8 mouse cellular contexts compared by ENCODE assay signal in the genomic region with DNA sequence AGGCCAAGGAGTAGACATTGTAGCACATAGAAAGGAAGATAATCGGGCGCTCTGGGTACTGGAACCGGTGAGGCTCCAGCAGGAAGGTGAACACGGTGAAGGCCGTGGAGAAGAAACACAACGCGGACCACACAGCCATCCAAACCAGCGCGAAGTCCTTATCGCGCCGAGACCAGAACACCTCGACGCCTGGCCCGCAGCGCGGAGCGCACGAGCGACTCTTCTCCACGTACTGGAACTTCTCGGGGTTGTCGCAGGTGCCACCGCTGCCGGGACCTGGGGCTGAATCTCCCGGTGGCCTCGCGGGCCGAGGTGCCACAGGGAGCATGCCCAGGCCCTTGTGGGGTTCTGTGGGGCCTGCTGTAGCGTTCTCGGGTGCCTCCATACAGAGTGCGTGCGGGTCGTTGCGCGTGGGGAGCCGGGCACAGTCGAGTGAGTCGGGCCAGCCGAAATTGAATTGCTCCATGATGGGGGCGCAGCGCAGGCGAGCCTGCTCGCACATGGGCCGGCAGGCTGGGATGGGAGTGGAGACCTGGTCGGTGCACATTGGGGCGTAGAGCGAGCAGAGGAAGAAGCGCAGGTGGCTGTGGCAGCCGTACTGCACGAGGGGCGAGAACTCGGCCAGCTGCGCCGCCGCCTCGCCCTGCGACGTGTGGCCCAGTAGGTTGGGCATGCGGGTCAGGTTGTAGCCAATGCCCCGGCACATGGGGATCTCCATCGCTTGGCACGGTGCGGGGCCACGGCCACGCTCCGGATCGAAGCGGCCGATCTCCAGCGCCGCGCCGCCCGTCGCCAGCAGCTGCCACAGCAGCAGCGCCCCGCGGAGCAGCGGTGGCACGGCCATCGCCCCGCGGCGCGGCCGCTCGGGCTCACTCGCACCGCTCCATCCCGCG. TPM values are rescaled to one million over a fixed set of nuclear protein-coding genes. Genes with fewer than 3 reads are reported as not detected.
A peak's percentile ranks its signal among the peaks of the same experiment; 100 is the strongest.
DNase-seq lines count a peak whose midpoint lies in the region; ATAC-seq and TF ChIP-seq lines count a peak whose summit lies in the region.

No protein-coding gene starts in this region.

- no peak for TF ChIP-seq CTCF in lung, postnatal 0 days (IDR thresholded peaks at IDR 0.05)

- ATAC-seq in hindbrain, embryonic 11.5 days (ENCODE audit: low FRiP score): peak; percentile 38
- ATAC-seq in lung, postnatal 0 days: peak; percentile 58

- 2% methylated on average over 91 of the region's 92 CpGs for WGBS in hindbrain, embryonic 11.5 days
- 2% methylated on average over 86 of the region's 92 CpGs for WGBS in lung, postnatal 0 days

- peak overlapping the region; percentile 97 for H3K4me2 ChIP-seq in hindbrain, embryonic 11.5 days (replicated peaks; ENCODE audit: low read depth, low read length)
- peak overlapping the region; percentile 89 for H3K4me2 ChIP-seq in lung, postnatal 0 days (replicated peaks; ENCODE audit: low read depth, low read length)

- 0 out of 2 replicates have a peak, but pooled peaks cover 7% of the 10 kb centered on the region for H3K27me3 ChIP-seq in hindbrain, embryonic 11.5 days (ENCODE audit: control insufficient read depth, insufficient read depth, low read length)
- peaks cover 12% of the 10 kb centered on the region; the same call in 1 of the 2 replicates for H3K27me3 ChIP-seq in lung, postnatal 0 days (replicated peaks; ENCODE audit: insufficient read depth, low read length)

- peak overlapping the region; percentile 62 for H3K4me3 ChIP-seq in hindbrain, embryonic 11.5 days (ENCODE audit: low read depth, low read length)
- peak overlapping the region; percentile 46 for H3K4me3 ChIP-seq in lung, postnatal 0 days (ENCODE audit: low read depth, low read length)

- DNase-seq in gastrocnemius, postnatal 14 days: peak; percentile 28
- no peak for DNase-seq in gastrocnemius, postnatal 36 days
- peak; percentile 20 for DNase-seq in CD4-positive helper T cell, adult 2 months (ENCODE audit: low read depth, low spot score)
- peak; percentile 14 for DNase-seq in c-Kit-positive CD71-negative TER-119-negative erythroid progenitor cells, embryonic 14.5 days (ENCODE audit: low read depth)
- DNase-seq in hindbrain, embryonic 11.5 days (ENCODE audit: low spot score): peak; percentile 39
- no peak for DNase-seq in lung, postnatal 0 days (ENCODE audit: low spot score)
- DNase-seq in testis, postnatal 10 days (ENCODE audit: low spot score): peak; percentile 58
- no peak for DNase-seq in layer of hippocampus, adult 9-11 months

- peaks cover 15% of the 10 kb centered on the region for H3K4me1 ChIP-seq in hindbrain, embryonic 11.5 days (replicated peaks; ENCODE audit: control insufficient read depth, insufficient read depth, low read length)
- H3K4me1 ChIP-seq in lung, postnatal 0 days (ENCODE audit: insufficient read depth, low read depth, low read length): no peaks in the 10 kb centered on the region; the same call in 1 of the 2 replicates

- H3K9me3 ChIP-seq in hindbrain, embryonic 11.5 days (ENCODE audit: control insufficient read depth, low read length): no peaks in the 10 kb centered on the region
- no peaks in the 10 kb centered on the region for H3K9me3 ChIP-seq in lung, postnatal 0 days (ENCODE audit: low read length)

- no peak for TF ChIP-seq EP300 in lung, postnatal 0 days (IDR thresholded peaks at IDR 0.05)

- no peak overlapping the region for H3K27ac ChIP-seq in hindbrain, embryonic 11.5 days (ENCODE audit: low read depth, low read length)
- H3K27ac ChIP-seq in lung, postnatal 0 days (ENCODE audit: low read length): no peak overlapping the region

- H3K9ac ChIP-seq in hindbrain, embryonic 11.5 days (ENCODE audit: low read depth, low read length): peak overlapping the region; percentile 67
- H3K9ac ChIP-seq in lung, postnatal 0 days (replicated peaks; ENCODE audit: low read depth): peak overlapping the region; percentile 3; the same call in 1 of the 2 replicates

- H3K36me3 ChIP-seq in hindbrain, embryonic 11.5 days (ENCODE audit: control insufficient read depth, insufficient read depth, low read length): peaks cover 5% of the 10 kb centered on the region; the same call in 1 of the 2 replicates
- peaks cover 3% of the 10 kb centered on the region; the same call in 1 of the 2 replicates for H3K36me3 ChIP-seq in lung, postnatal 0 days (ENCODE audit: insufficient read depth, low read length)

- intact Hi-C loops in gastrocnemius, postnatal 14 days (cut with DNase I; ENCODE audit: low total_unique reads): no loop called here
- intact Hi-C loops in gastrocnemius, postnatal 36 days (cut with DNase I): no loop called here

RNA-seq across cellular contexts. Expression of gene Fzd9, which starts 0.6 kb away (rescaled TPM):
- total RNA-seq in gastrocnemius, postnatal 14 days (2021): 10 to 100 TPM in 1 of 2 experiments, 1 to 10 TPM in 1; 9.9 to 12.1 TPM
- 10 to 100 TPM; 19.1 to 27.1 TPM for total RNA-seq in gastrocnemius, postnatal 36 days (2021)
- polyA plus RNA-seq in hindbrain, embryonic 11.5 days (2014; fragmentation: Nextera tagmentation; extraction: Ambion mirVana): 6.6 and 7.2 TPM in 2 replicates
- 0.19 and 0.33 TPM in 2 replicates for polyA plus RNA-seq in lung, postnatal 0 days (2015; fragmentation: Nextera tagmentation; extraction: Ambion mirVana)

Comparison
In these comparisons a context has a peak if more than half of its experiments do, and no peak if none do; other contexts are left out.
1. DNase-seq: peak in gastrocnemius, postnatal 14 days (single experiment), CD4-positive helper T cell, adult 2 months (single experiment), c-Kit-positive CD71-negative TER-119-negative erythroid progenitor cells, embryonic 14.5 days (single experiment), hindbrain, embryonic 11.5 days (single experiment) and testis, postnatal 10 days (single experiment); none in gastrocnemius, postnatal 36 days (0 of 2), lung, postnatal 0 days (single experiment) and layer of hippocampus, adult 9-11 months (single experiment).